Mouse (Mus musculus) limb, embryonic 15.5 days (tissue): ENCODE data around the gene Zfp978. TPM values are rescaled to one million over a fixed set of nuclear protein-coding genes. Genes with fewer than 3 reads are reported as not detected.
"Not testable (repeated sequence)": the region's sequence is repeated elsewhere in the genome, so short reads cannot be mapped to it uniquely, and the experiment has no call there.

Source experiments
- ATAC-seq: fragments of 200-750 bp; cut with Nextera tagmentation; 2 replicates; pipeline ENCODE4 v1.8.0; 2017; ENCODE audit warnings: low read depth, moderate TSS enrichment; ENCODE audit not compliant: insufficient number of reproducible peaks, low FRiP score, low TSS enrichment
- H3K27ac ChIP-seq: fragments of 300-500 bp; sonication (generic); 2 replicates; pipeline ENCODE4 v1.5.1; 2015; ENCODE audit warnings: moderate library complexity, mild to moderate bottlenecking, inconsistent platforms
- H3K27me3 ChIP-seq: fragments of 300-500 bp; sonication (generic); 2 replicates; pipeline ENCODE4 v1.6.1; 2015; ENCODE audit warnings: inconsistent platforms
- H3K36me3 ChIP-seq: fragments of 300-500 bp; sonication (generic); 2 replicates; pipeline ENCODE4 v1.6.1; 2015; ENCODE audit warnings: inconsistent platforms
- H3K4me1 ChIP-seq: fragments of 300-500 bp; sonication (generic); 2 replicates; pipeline ENCODE4 v1.6.1; 2015; ENCODE audit warnings: inconsistent platforms
- H3K4me2 ChIP-seq: fragments of 300-500 bp; sonication (generic); 2 replicates; pipeline ENCODE4 v1.6.1; 2015; ENCODE audit warnings: mild to moderate bottlenecking, inconsistent platforms
- H3K4me3 ChIP-seq: fragments of 300-500 bp; sonication (generic); 2 replicates; pipeline ENCODE4 v1.5.1; 2015; ENCODE audit warnings: mild to moderate bottlenecking, inconsistent platforms
- H3K9ac ChIP-seq: fragments of 300-500 bp; sonication (generic); 2 replicates; pipeline ENCODE4 v1.6.1; 2015; ENCODE audit warnings: inconsistent platforms
- H3K9me3 ChIP-seq: fragments of 300-500 bp; sonication (generic); 2 replicates; pipeline ENCODE4 v1.6.1; 2016; ENCODE audit warnings: inconsistent platforms
- whole genome bisulfite sequencing: fragments of 180-500 bp; shearing (Covaris S2); methylation state at CpG from one replicate; pipeline ENCODE4 v1.1.7; 2015; 5-methylcytosine and 5-hydroxymethylcytosine counted together
- polyA plus RNA-seq: library from polyadenylated mRNA; unstranded; fragments of >200 nt; fragmentation: Nextera tagmentation; extraction: Ambion mirVana; gene quantifications from 2 replicates; pipeline ENCODE4 v1.2.1, GENCODE M21; 2015

Zfp978 gene
- polyA plus RNA-seq, 1 experiment from 2014 or later = 0.14 TPM

DNA sequence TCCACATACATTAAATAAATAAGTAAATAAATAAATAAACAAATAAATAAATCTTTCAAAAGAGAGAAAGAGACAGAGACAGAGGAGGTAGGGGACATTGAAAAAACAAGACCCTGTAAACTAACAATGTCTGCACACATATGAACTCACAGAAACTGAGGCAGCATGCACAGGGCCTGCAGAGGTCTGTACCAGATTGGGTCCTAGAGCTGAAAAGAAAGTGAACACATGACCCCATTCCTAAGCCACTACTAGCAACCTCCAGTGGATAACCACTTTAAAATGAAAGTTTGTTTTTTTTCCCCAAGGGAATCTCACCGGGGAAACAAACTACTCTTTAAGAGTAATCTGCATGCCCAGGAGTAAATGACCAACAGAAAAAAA is 41.4 kb downstream of the Zfp978 start:
- H3K36me3 ChIP-seq, H3K4me3 ChIP-seq, H3K4me2 ChIP-seq, H3K4me1 ChIP-seq, H3K27ac ChIP-seq, H3K27me3 ChIP-seq, H3K9ac ChIP-seq, ATAC-seq: not testable (repeated sequence)
- H3K9me3 ChIP-seq = peaks cover 48% of the 10 kb centered on the region
- WGBS = 18% methylated on average over 1 of the region's 1 CpGs

DNA sequence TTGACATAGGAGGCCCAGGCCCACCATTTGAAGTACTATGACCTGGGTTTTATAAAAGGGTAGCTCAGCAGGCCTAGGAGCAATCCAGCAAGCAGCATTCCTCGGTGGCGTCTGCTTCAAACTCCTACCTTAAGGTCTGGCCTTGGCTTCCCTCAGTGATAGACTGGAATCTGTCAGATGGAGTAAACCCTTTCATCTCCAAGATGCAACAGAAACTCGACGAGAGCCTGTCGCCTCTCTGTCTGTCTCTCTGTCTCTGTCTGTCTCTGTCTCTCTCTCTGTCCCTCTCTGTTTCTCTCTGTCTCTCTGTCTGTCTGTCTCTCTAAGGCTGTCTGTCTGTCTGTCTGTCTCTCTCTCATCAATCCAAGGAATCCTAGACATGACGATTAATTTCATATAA is 42.4 kb downstream of the Zfp978 start:
- ATAC-seq, H3K27me3 ChIP-seq, H3K4me1 ChIP-seq, H3K36me3 ChIP-seq, H3K4me3 ChIP-seq, H3K9ac ChIP-seq, H3K4me2 ChIP-seq, H3K27ac ChIP-seq: not testable (repeated sequence)
- H3K9me3 ChIP-seq = peaks cover 48% of the 10 kb centered on the region
- 83% methylated on average over 6 of the region's 6 CpGs for WGBS

GRCm38 (mm10) chr4:147403931-147404913 is 43.1 kb downstream of the Zfp978 start:
- H3K4me1 ChIP-seq, H3K36me3 ChIP-seq, H3K4me3 ChIP-seq, H3K9ac ChIP-seq, H3K27ac ChIP-seq, H3K4me2 ChIP-seq, H3K27me3 ChIP-seq: not testable (repeated sequence)
- H3K9me3 ChIP-seq = peaks cover 48% of the 10 kb centered on the region
- ATAC-seq = peak; percentile 49
- 67% methylated on average over 6 of the region's 6 CpGs for WGBS

GRCm38 (mm10) chr4:147406735-147407462 is 45.8 kb downstream of the Zfp978 start:
- H3K9me3 ChIP-seq = peaks cover 45% of the 10 kb centered on the region

GRCm38 (mm10) chr4:147407463-147407822 is 46.3 kb downstream of the Zfp978 start:
- no peak for ATAC-seq
- Histone ChIP-seq H3K27me3 (no peaks in the 10 kb centered on the region), H3K36me3 (no peaks in the 10 kb centered on the region), H3K4me2 (peak overlapping the region; percentile 67), H3K27ac (peak overlapping the region; percentile 66), H3K9ac (peak overlapping the region; percentile 43), H3K4me3 (peak overlapping the region; percentile 51), H3K4me1 (no peaks in the 10 kb centered on the region), H3K9me3 (peaks cover 39% of the 10 kb centered on the region)
- 2% methylated on average over 13 of the region's 13 CpGs for WGBS

More at GRCm38 (mm10) chr4:147406735-147407462, 45.8 kb downstream of the Zfp978 start:
- Histone ChIP-seq H3K4me1 (no peaks in the 10 kb centered on the region), H3K9ac (peak overlapping the region; percentile 43), H3K27ac (peak overlapping the region; percentile 66), H3K36me3 (no peaks in the 10 kb centered on the region), H3K4me2 (peak overlapping the region; percentile 67), H3K27me3 (no peaks in the 10 kb centered on the region), H3K4me3 (peak overlapping the region; percentile 51)
- ATAC-seq = peak; percentile 80
- WGBS = under 1% methylated on average over 48 of the region's 75 CpGs

DNA sequence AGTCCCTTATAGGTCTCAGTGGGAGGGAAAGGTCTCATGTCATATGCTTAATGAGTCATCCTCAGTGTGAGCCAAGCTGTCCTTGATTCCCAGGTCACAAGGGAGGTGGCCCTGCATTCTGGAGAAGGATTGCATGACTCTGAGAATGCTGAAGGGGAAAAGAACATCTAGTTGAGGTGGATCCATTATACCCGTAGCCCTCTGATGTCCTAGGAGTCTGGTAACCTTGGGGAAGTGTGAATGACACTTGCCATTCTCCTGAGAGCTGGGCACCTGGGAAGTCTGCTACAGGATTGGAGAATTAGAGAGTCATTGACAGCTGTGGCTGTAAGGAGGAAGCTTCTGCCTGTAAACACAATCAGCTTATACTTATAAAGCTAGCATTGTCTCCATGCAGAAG is 55.3 kb downstream of the Zfp978 start:
- H3K9me3 ChIP-seq = peaks cover 31% of the 10 kb centered on the region; the same call in 1 of the 2 replicates
- not testable (repeated sequence) for H3K9ac ChIP-seq, H3K4me1 ChIP-seq, H3K4me3 ChIP-seq, H3K36me3 ChIP-seq, H3K4me2 ChIP-seq, H3K27me3 ChIP-seq, H3K27ac ChIP-seq
- ATAC-seq = 0 out of 2 replicates have a peak, but pooled peaks have one; percentile 10
- 65% methylated on average over 1 of the region's 1 CpGs for WGBS

GRCm38 (mm10) chr4:147417157-147417778 is 56.2 kb downstream of the Zfp978 start:
- Histone ChIP-seq H3K36me3 (no peaks in the 10 kb centered on the region), H3K27ac (no peak overlapping the region), H3K9me3 (peaks cover 31% of the 10 kb centered on the region; the same call in 1 of the 2 replicates), H3K4me2 (no peak overlapping the region), H3K4me3 (no peak overlapping the region), H3K27me3 (no peaks in the 10 kb centered on the region), H3K4me1 (no peaks in the 10 kb centered on the region), H3K9ac (no peak overlapping the region)
- ATAC-seq = no peak
- WGBS = 56% methylated on average over 8 of the region's 8 CpGs

DNA sequence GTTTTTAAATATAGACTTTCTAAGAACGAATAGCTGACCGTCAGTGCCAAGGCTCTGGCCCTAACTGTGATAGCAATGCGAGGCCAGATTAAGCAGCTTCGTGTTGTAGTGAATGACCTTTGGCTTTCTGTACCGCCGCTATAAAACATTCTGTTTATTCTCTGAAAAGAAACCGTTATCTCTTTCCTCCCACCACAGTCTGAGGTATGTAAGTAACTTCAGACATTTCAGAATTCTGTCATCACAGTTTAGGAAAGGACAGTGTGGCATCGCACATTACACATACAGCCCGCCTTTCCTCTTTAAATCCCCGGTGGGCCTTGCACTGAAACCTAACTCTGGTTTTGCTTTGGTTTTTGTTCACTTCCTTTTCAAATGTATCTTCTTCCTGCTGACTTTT is 56.8 kb downstream of the Zfp978 start:
- 65% methylated on average over 10 of the region's 10 CpGs for WGBS
- Histone ChIP-seq H3K4me3 (no peak overlapping the region), H3K36me3 (no peaks in the 10 kb centered on the region), H3K9ac (no peak overlapping the region), H3K27me3 (no peaks in the 10 kb centered on the region), H3K9me3 (peaks cover 31% of the 10 kb centered on the region; the same call in 1 of the 2 replicates), H3K27ac (no peak overlapping the region), H3K4me1 (no peaks in the 10 kb centered on the region), H3K4me2 (no peak overlapping the region)
- ATAC-seq = no peak

DNA sequence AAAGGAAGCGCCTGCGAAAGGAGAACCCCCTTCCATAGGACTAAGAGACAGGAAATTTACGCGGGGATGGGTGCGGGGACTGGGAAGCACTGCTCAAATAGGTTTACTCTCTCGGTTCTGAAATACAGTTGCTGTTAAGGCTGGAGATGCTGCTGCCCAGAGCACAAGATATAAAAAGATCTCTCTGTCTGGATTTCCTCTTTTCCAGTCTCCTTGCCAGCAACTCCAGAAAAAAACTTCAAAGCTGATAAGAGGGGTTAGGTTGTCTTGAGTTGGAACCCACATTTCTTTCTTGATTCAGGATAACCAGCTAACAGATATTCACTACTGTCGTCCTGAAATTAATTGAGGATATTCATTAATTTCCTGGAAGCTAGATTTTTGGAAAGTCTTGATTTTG is 57.2 kb downstream of the Zfp978 start:
- H3K4me2 ChIP-seq, H3K27ac ChIP-seq, H3K9ac ChIP-seq, H3K4me3 ChIP-seq, H3K27me3 ChIP-seq, H3K4me1 ChIP-seq, H3K36me3 ChIP-seq, ATAC-seq: not testable (repeated sequence)
- WGBS = 48% methylated on average over 7 of the region's 7 CpGs
- H3K9me3 ChIP-seq = peaks cover 31% of the 10 kb centered on the region; the same call in 1 of the 2 replicates

DNA sequence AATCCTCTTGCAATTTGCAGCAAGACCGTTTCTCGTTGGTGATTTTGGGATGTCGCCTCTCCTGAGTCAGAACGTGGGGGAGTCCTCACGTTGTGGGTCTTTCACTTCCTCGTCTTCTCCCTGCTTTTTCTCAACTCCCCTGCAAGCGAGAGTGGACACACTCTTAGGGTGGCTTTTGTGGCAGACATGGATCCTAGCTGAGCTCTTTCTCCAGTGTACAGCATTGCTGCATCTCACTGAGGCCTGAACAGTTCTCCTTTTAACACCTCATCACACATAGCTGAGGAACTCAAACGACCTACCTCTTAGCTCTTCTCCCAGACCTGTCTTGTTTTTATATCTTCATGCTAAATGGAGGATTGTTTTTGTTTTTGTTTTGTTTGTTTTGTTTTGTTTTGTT is 58.1 kb downstream of the Zfp978 start:
- not testable (repeated sequence) for H3K9ac ChIP-seq, H3K36me3 ChIP-seq, H3K4me1 ChIP-seq, H3K27ac ChIP-seq, H3K4me2 ChIP-seq, ATAC-seq, H3K4me3 ChIP-seq, H3K27me3 ChIP-seq
- peaks cover 37% of the 10 kb centered on the region for H3K9me3 ChIP-seq
- WGBS = 79% methylated on average over 8 of the region's 8 CpGs

DNA sequence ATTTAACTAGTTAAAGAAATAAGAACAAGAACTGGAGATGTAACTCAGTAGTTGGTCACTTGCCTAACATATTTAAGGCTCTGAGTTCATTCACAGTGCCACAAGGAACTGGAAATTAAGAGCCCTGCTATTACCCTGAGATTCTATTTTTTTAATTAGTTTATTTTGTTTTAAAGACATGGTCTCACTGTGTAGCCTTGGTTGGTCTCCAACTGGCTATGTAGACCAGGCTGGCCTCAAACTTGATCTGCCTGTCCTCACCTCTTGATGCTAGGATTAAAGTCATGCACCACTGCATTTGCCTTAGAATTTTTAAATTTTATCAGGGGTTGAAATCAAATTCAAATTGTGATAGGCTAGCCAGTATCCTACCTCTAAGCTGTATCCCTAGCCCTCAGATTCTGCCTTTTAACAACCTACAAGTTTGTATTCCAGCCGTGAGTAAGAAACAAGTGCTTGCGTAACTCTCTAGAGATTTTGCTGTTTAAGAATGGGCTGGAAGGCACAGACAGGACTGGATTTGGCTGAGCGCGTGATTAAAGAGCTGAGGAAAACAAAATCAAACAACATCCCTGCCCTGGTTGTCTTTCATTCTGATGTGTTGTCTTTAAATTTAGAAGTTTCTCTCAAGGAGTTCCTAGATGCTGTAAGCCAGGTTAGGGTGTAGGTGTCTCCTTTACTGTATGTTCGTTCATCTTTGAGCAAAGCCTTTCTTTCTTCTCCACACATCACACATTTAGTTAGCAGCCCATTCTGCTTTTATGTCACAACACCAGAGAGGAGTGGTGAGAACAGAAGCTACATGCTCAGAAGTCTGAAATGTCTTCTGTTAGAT is 58.9 kb downstream of the Zfp978 start:
- not testable (repeated sequence) for H3K27ac ChIP-seq, H3K4me1 ChIP-seq, H3K36me3 ChIP-seq, H3K4me2 ChIP-seq, H3K27me3 ChIP-seq, ATAC-seq, H3K9ac ChIP-seq, H3K4me3 ChIP-seq
- 80% methylated on average over 5 of the region's 5 CpGs for WGBS
- H3K9me3 ChIP-seq = peaks cover 38% of the 10 kb centered on the region
